ENCODE assay signal across 7 mouse cellular contexts in genomic region chr4:123633370-123633769, GRCm38 (mm10). TPM values are rescaled to one million over a fixed set of nuclear protein-coding genes. Genes with fewer than 3 reads are reported as not detected.
DNase-seq lines count a peak whose midpoint lies in the region; ATAC-seq and TF ChIP-seq lines count a peak whose summit lies in the region.

No protein-coding gene starts in this region.

- no peaks in the 10 kb centered on the region for H3K79me2 ChIP-seq in MEL (ENCODE audit: control insufficient read depth, insufficient read depth, low read length, poor library complexity)

- peak; percentile 89 for ATAC-seq in erythroblast, adult 5-6 weeks (replicated peaks; ENCODE audit: low FRiP score, poor library complexity, severe bottlenecking)
- ATAC-seq in neural tube, embryonic 11.5 days (ENCODE audit: insufficient read depth, low FRiP score, low TSS enrichment): no peak

- 0 out of 4 replicates have a peak, but pooled peaks cover 0 to 2% of the 10 kb centered on the region in 2 experiments for H3K36me3 ChIP-seq in MEL (ENCODE audit: control insufficient read depth in 1 of 2, insufficient read depth in 2 of 2, low read length in 2 of 2)
- no peaks in the 10 kb centered on the region for H3K36me3 ChIP-seq in neural tube, embryonic 11.5 days (ENCODE audit: control insufficient read depth, insufficient read depth, low read length)

- no peak for TF ChIP-seq EP300 in MEL (IDR thresholded peaks at IDR 0.05; ENCODE audit: low read depth in 1 of 2, low read length in 2 of 2)

- DNase-seq in MEL (ENCODE audit: low read depth, low spot score) (peak; percentile 21), liver (peak; percentile 69)
- peak; percentile 89 for DNase-seq in adrenal gland, postnatal 14 days
- peak; percentile 78 for DNase-seq in heart, postnatal 4 days
- DNase-seq in neural tube, embryonic 11.5 days (ENCODE audit: low spot score): peak; percentile 32
- DNase-seq in thymus, postnatal 14 days: peak; percentile 43

- 39% methylated on average over 3 of the region's 3 CpGs for WGBS in neural tube, embryonic 11.5 days

- peak; percentile 35 to 62 (median 61); a peak in 5 of 6 replicates for TF ChIP-seq CTCF in MEL (IDR thresholded peaks at IDR 0.05 in 2 of 3, conservative IDR thresholded peaks at IDR 0.05 in 1 of 3; ENCODE audit: control insufficient read depth in 1 of 3, insufficient read depth in 1 of 3, low read depth in 2 of 3, low read length in 3 of 3, poor library complexity in 1 of 3, severe bottlenecking in 1 of 3)

- peaks cover 0 to 2% of the 10 kb centered on the region in 2 experiments; a peak in 1 of 4 replicates for H3K4me1 ChIP-seq in MEL (ENCODE audit: control insufficient read depth in 1 of 2, insufficient read depth in 2 of 2, low read length in 2 of 2)
- H3K4me1 ChIP-seq in neural tube, embryonic 11.5 days (ENCODE audit: control insufficient read depth, insufficient read depth, low read length): no peaks in the 10 kb centered on the region

- H3K9me3 ChIP-seq in MEL (replicated peaks; ENCODE audit: insufficient read depth, low read length): no peaks in the 10 kb centered on the region
- no peaks in the 10 kb centered on the region for H3K9me3 ChIP-seq in neural tube, embryonic 11.5 days (ENCODE audit: control insufficient read depth, low read length)

- no peak overlapping the region for H3K4me2 ChIP-seq in neural tube, embryonic 11.5 days (ENCODE audit: low read depth)

- peak; percentile 44 for TF ChIP-seq RAD21 in MEL (IDR thresholded peaks at IDR 0.05; ENCODE audit: low read depth, low read length)

- no peak overlapping the region for H3K27ac ChIP-seq in MEL (ENCODE audit: control insufficient read depth, low read depth, low read length)
- no peak overlapping the region for H3K27ac ChIP-seq in neural tube, embryonic 11.5 days (ENCODE audit: low read depth, low read length)

- H3K9ac ChIP-seq in MEL (ENCODE audit: control insufficient read depth, low read depth, low read length, poor library complexity, severe bottlenecking): no peak overlapping the region
- H3K9ac ChIP-seq in neural tube, embryonic 11.5 days (ENCODE audit: low read length): no peak overlapping the region

- H3K4me3 ChIP-seq in MEL (ENCODE audit: control insufficient read depth in 1 of 2, insufficient read depth in 1 of 2, low read depth in 2 of 2, low read length in 2 of 2): no peak overlapping the region
- no peak overlapping the region for H3K4me3 ChIP-seq in neural tube, embryonic 11.5 days (ENCODE audit: low read depth, low read length)

- no peaks in the 10 kb centered on the region; a peak in 2 of 4 replicates for H3K27me3 ChIP-seq in MEL (ENCODE audit: control insufficient read depth in 1 of 2, insufficient read depth in 2 of 2, low read length in 2 of 2)
- no peaks in the 10 kb centered on the region for H3K27me3 ChIP-seq in neural tube, embryonic 11.5 days (ENCODE audit: control insufficient read depth, insufficient read depth, low read length)

- no peak for TF ChIP-seq POLR2A in MEL (IDR thresholded peaks at IDR 0.05; ENCODE audit: control insufficient read depth in 1 of 2, insufficient read depth in 1 of 2, low read depth in 1 of 2, low read length in 2 of 2, poor library complexity in 1 of 2)

TF ChIP-seq in MEL, 35 proteins besides CTCF, POLR2A, EP300 and RAD21:
- TF ChIP-seq SMC3 (IDR thresholded peaks at IDR 0.05; ENCODE audit: low read depth, low read length) (peak; percentile 46), TCF12 (IDR thresholded peaks at IDR 0.05; ENCODE audit: low read depth, low read length) (no peak)

RNA-seq across cellular contexts. Expression of gene Macf1, which starts 50.8 kb away (rescaled TPM):
- total RNA-seq in MEL (2012; rRNA removed): 60.8 and 64.6 TPM in 2 replicates
- polyA plus RNA-seq in MEL (2012; ENCODE audit: insufficient read depth in 1 of 2, insufficient read length in 2 of 2, low read depth in 1 of 2, low replicate concordance in 2 of 2, missing spikeins in 1 of 2): 10 to 100 TPM; 18.5 to 71.4 TPM
- total RNA-seq in adrenal gland, postnatal 14 days (2021): 193 and 200 TPM in 2 replicates
- 48.5 and 52.5 TPM in 2 replicates for total RNA-seq in erythroblast, adult 5-6 weeks (2015; ENCODE audit: low replicate concordance)
- 65.5 and 81.0 TPM in 2 replicates for total RNA-seq in erythroblast, adult 5-6 weeks (2017; ENCODE audit: low replicate concordance)
- total RNA-seq in heart, postnatal 4 days (2021): 100 to 1,000 TPM; 431 to 441 TPM
- 78.2 and 79.1 TPM in 2 replicates for polyA plus RNA-seq in neural tube, embryonic 11.5 days (2014; fragmentation: Nextera tagmentation; extraction: Ambion mirVana)

Comparison
In these comparisons a context has a peak if more than half of its experiments do, and no peak if none do; other contexts are left out.
1. DNase-seq: peak in every context shown above with its lines; median percentile 89 in adrenal gland, postnatal 14 days; 78 in heart, postnatal 4 days; 69 in liver; 43 in thymus, postnatal 14 days; 32 in neural tube, embryonic 11.5 days; 21 in MEL.